Mouse (Mus musculus): ENCODE data around the gene Lrrn1. TPM values are rescaled to one million over a fixed set of nuclear protein-coding genes. Genes with fewer than 3 reads are reported as not detected.

Lrrn1 gene
- polyA plus RNA-seq, 1 experiment = 1.6 TPM

GRCm38 (mm10) chr6:107562255-107562654 is 32.7 kb downstream of the Lrrn1 start:
- no peaks in the 10 kb centered on the region for H3K4me1 ChIP-seq (ENCODE audit: control insufficient read depth, insufficient read depth, low read length)
- no peak overlapping the region for H3K4me3 ChIP-seq (ENCODE audit: low read depth, low read length)
- no peaks in the 10 kb centered on the region for H3K9me3 ChIP-seq (replicated peaks; ENCODE audit: control insufficient read depth, insufficient read depth, low read length, poor library complexity, severe bottlenecking)
- no peak for TF ChIP-seq EP300 (IDR thresholded peaks at IDR 0.05; ENCODE audit: insufficient read depth, low read depth, low read length)
- TF ChIP-seq POLR2A (IDR thresholded peaks at IDR 0.05; ENCODE audit: insufficient read depth, low read length) = no peak
- no peak for TF ChIP-seq CTCF (IDR thresholded peaks at IDR 0.05; ENCODE audit: low read depth, low read length)
- H3K36me3 ChIP-seq (ENCODE audit: control insufficient read depth, insufficient read depth, low read length, poor library complexity, severe bottlenecking) = no peaks in the 10 kb centered on the region
- H3K9ac ChIP-seq (ENCODE audit: low read depth, poor library complexity, severe bottlenecking) = no peak overlapping the region
- no peaks in the 10 kb centered on the region for H3K27me3 ChIP-seq (ENCODE audit: control insufficient read depth, insufficient read depth, low read length, poor library complexity, severe bottlenecking)
- no peak overlapping the region for H3K27ac ChIP-seq (ENCODE audit: insufficient read depth, low read length)

- H3K27ac ChIP-seq (ENCODE audit: insufficient read depth, low read length) = no peak overlapping the region
- no peaks in the 10 kb centered on the region for H3K4me1 ChIP-seq (ENCODE audit: control insufficient read depth, insufficient read depth, low read length)
- H3K9ac ChIP-seq (ENCODE audit: low read depth, poor library complexity, severe bottlenecking) = no peak overlapping the region
- no peaks in the 10 kb centered on the region for H3K9me3 ChIP-seq (replicated peaks; ENCODE audit: control insufficient read depth, insufficient read depth, low read length, poor library complexity, severe bottlenecking)
- no peak for TF ChIP-seq POLR2A (IDR thresholded peaks at IDR 0.05; ENCODE audit: insufficient read depth, low read length)
- TF ChIP-seq CTCF (IDR thresholded peaks at IDR 0.05; ENCODE audit: low read depth, low read length) = no peak
- no peak for TF ChIP-seq EP300 (IDR thresholded peaks at IDR 0.05; ENCODE audit: insufficient read depth, low read depth, low read length)
- no peak overlapping the region for H3K4me3 ChIP-seq (ENCODE audit: low read depth, low read length)
- no peaks in the 10 kb centered on the region for H3K36me3 ChIP-seq (ENCODE audit: control insufficient read depth, insufficient read depth, low read length, poor library complexity, severe bottlenecking)
- no peaks in the 10 kb centered on the region for H3K27me3 ChIP-seq (ENCODE audit: control insufficient read depth, insufficient read depth, low read length, poor library complexity, severe bottlenecking)
Measured at GRCm38 (mm10) chr6:107566944-107567634, 37.5 kb downstream of the Lrrn1 start.

- H3K27me3 ChIP-seq (ENCODE audit: control insufficient read depth, insufficient read depth, low read length, poor library complexity, severe bottlenecking) = no peaks in the 10 kb centered on the region
- no peak overlapping the region for H3K4me3 ChIP-seq (ENCODE audit: low read depth, low read length)
- no peak for TF ChIP-seq POLR2A (IDR thresholded peaks at IDR 0.05; ENCODE audit: insufficient read depth, low read length)
- TF ChIP-seq EP300 (IDR thresholded peaks at IDR 0.05; ENCODE audit: insufficient read depth, low read depth, low read length) = no peak
- TF ChIP-seq CTCF (IDR thresholded peaks at IDR 0.05; ENCODE audit: low read depth, low read length) = no peak
- H3K9ac ChIP-seq (ENCODE audit: low read depth, poor library complexity, severe bottlenecking) = no peak overlapping the region
- H3K4me1 ChIP-seq (ENCODE audit: control insufficient read depth, insufficient read depth, low read length) = no peaks in the 10 kb centered on the region
- no peaks in the 10 kb centered on the region for H3K9me3 ChIP-seq (replicated peaks; ENCODE audit: control insufficient read depth, insufficient read depth, low read length, poor library complexity, severe bottlenecking)
- no peak overlapping the region for H3K27ac ChIP-seq (ENCODE audit: insufficient read depth, low read length)
- H3K36me3 ChIP-seq (ENCODE audit: control insufficient read depth, insufficient read depth, low read length, poor library complexity, severe bottlenecking) = no peaks in the 10 kb centered on the region
Measured at GRCm38 (mm10) chr6:107574561-107574960, 45.0 kb downstream of the Lrrn1 start.

GRCm38 (mm10) chr6:107575405-107575804 is 45.8 kb downstream of the Lrrn1 start:
- Histone ChIP-seq H3K36me3 (ENCODE audit: control insufficient read depth, insufficient read depth, low read length, poor library complexity, severe bottlenecking) (no peaks in the 10 kb centered on the region), H3K4me3 (ENCODE audit: low read depth, low read length) (no peak overlapping the region), H3K9me3 (replicated peaks; ENCODE audit: control insufficient read depth, insufficient read depth, low read length, poor library complexity, severe bottlenecking) (no peaks in the 10 kb centered on the region), H3K9ac (ENCODE audit: low read depth, poor library complexity, severe bottlenecking) (no peak overlapping the region), H3K27me3 (ENCODE audit: control insufficient read depth, insufficient read depth, low read length, poor library complexity, severe bottlenecking) (no peaks in the 10 kb centered on the region), H3K4me1 (ENCODE audit: control insufficient read depth, insufficient read depth, low read length) (no peaks in the 10 kb centered on the region), H3K27ac (ENCODE audit: insufficient read depth, low read length) (no peak overlapping the region)
- TF ChIP-seq EP300 (IDR thresholded peaks at IDR 0.05; ENCODE audit: insufficient read depth, low read depth, low read length) = no peak
- no peak for TF ChIP-seq POLR2A (IDR thresholded peaks at IDR 0.05; ENCODE audit: insufficient read depth, low read length)
- no peak for TF ChIP-seq CTCF (IDR thresholded peaks at IDR 0.05; ENCODE audit: low read depth, low read length)

- TF ChIP-seq EP300 (IDR thresholded peaks at IDR 0.05; ENCODE audit: insufficient read depth, low read depth, low read length) (no peak), CTCF (IDR thresholded peaks at IDR 0.05; ENCODE audit: low read depth, low read length) (no peak), POLR2A (IDR thresholded peaks at IDR 0.05; ENCODE audit: insufficient read depth, low read length) (no peak)
- Histone ChIP-seq H3K4me1 (ENCODE audit: control insufficient read depth, insufficient read depth, low read length) (no peaks in the 10 kb centered on the region), H3K27ac (ENCODE audit: insufficient read depth, low read length) (no peak overlapping the region), H3K4me3 (ENCODE audit: low read depth, low read length) (no peak overlapping the region), H3K27me3 (ENCODE audit: control insufficient read depth, insufficient read depth, low read length, poor library complexity, severe bottlenecking) (no peaks in the 10 kb centered on the region), H3K9ac (ENCODE audit: low read depth, poor library complexity, severe bottlenecking) (no peak overlapping the region), H3K36me3 (ENCODE audit: control insufficient read depth, insufficient read depth, low read length, poor library complexity, severe bottlenecking) (no peaks in the 10 kb centered on the region), H3K9me3 (replicated peaks; ENCODE audit: control insufficient read depth, insufficient read depth, low read length, poor library complexity, severe bottlenecking) (no peaks in the 10 kb centered on the region)
Measured at GRCm38 (mm10) chr6:107577309-107577708, 47.7 kb downstream of the Lrrn1 start.

GRCm38 (mm10) chr6:107583759-107584383 is 54.3 kb downstream of the Lrrn1 start:
- TF ChIP-seq POLR2A (IDR thresholded peaks at IDR 0.05; ENCODE audit: insufficient read depth, low read length) = no peak
- no peak for TF ChIP-seq CTCF (IDR thresholded peaks at IDR 0.05; ENCODE audit: low read depth, low read length)
- no peak for TF ChIP-seq EP300 (IDR thresholded peaks at IDR 0.05; ENCODE audit: insufficient read depth, low read depth, low read length)

More at GRCm38 (mm10) chr6:107583759-107584383, 54.3 kb downstream of the Lrrn1 start:
- H3K9me3 ChIP-seq (replicated peaks; ENCODE audit: control insufficient read depth, insufficient read depth, low read length, poor library complexity, severe bottlenecking) = 0 out of 2 replicates have a peak, but pooled peaks cover 4% of the 10 kb centered on the region
- no peak overlapping the region for H3K4me3 ChIP-seq (ENCODE audit: low read depth, low read length)
- no peak overlapping the region for H3K9ac ChIP-seq (ENCODE audit: low read depth, poor library complexity, severe bottlenecking)
- H3K27ac ChIP-seq (ENCODE audit: insufficient read depth, low read length) = no peak overlapping the region
- no peaks in the 10 kb centered on the region for H3K36me3 ChIP-seq (ENCODE audit: control insufficient read depth, insufficient read depth, low read length, poor library complexity, severe bottlenecking)
- H3K27me3 ChIP-seq (ENCODE audit: control insufficient read depth, insufficient read depth, low read length, poor library complexity, severe bottlenecking) = no peaks in the 10 kb centered on the region
- H3K4me1 ChIP-seq (ENCODE audit: control insufficient read depth, insufficient read depth, low read length) = no peaks in the 10 kb centered on the region

All from ES-Bruce4 (cell line).